Mouse (Mus musculus) forebrain, embryonic 10.5 days (tissue): Measurements from ENCODE around the gene Dennd6b. TPM values are rescaled to one million over a fixed set of nuclear protein-coding genes. Genes with fewer than 3 reads are reported as not detected.

ENCODE experiments used
- DNase-seq: peaks from one replicate; pipeline ENCODE4 v3.0.0-alpha.2; 2017; ENCODE audit warnings: low spot score; ENCODE audit errors: extremely low spot score
- H3K27ac ChIP-seq: fragments of 300-500 bp; sonication (generic); 2 replicates; pipeline ENCODE4 v1.5.1; 2016; ENCODE audit warnings: mild to moderate bottlenecking
- H3K27me3 ChIP-seq: fragments of 300-500 bp; sonication (generic); 2 replicates; pipeline ENCODE4 v1.6.1; 2016; ENCODE audit warnings: mild to moderate bottlenecking; ENCODE audit not compliant: poor library complexity, severe bottlenecking
- H3K36me3 ChIP-seq: fragments of 300-500 bp; sonication (generic); replicated peaks from 2 replicates; pipeline ENCODE4 v1.6.1; 2016; ENCODE audit warnings: mild to moderate bottlenecking, moderate library complexity
- H3K4me1 ChIP-seq: fragments of 300-500 bp; sonication (generic); 2 replicates; pipeline ENCODE4 v1.6.1; 2016
- H3K4me3 ChIP-seq: fragments of 300-500 bp; sonication (generic); 2 replicates; pipeline ENCODE4 v1.5.1; 2016; ENCODE audit warnings: mild to moderate bottlenecking, moderate library complexity
- H3K9me3 ChIP-seq: fragments of 300-500 bp; sonication (generic); 2 replicates; pipeline ENCODE4 v1.6.1; 2016; ENCODE audit warnings: mild to moderate bottlenecking, moderate library complexity
- WGBS: fragments of 180-500 bp; shearing (Covaris S2); methylation state at CpG from one replicate; pipeline ENCODE4 v1.1.7; 2016; 5-methylcytosine and 5-hydroxymethylcytosine counted together
- polyA plus RNA-seq: library from polyadenylated mRNA; unstranded; fragments of >200 nt; fragmentation: Nextera tagmentation; extraction: Ambion mirVana; gene quantifications from 2 replicates; pipeline ENCODE4 v1.2.1, GENCODE M21; 2016

The Dennd6b gene
- polyA plus RNA-seq, 1 experiment from 2014 or later = 26.4 TPM

DNA sequence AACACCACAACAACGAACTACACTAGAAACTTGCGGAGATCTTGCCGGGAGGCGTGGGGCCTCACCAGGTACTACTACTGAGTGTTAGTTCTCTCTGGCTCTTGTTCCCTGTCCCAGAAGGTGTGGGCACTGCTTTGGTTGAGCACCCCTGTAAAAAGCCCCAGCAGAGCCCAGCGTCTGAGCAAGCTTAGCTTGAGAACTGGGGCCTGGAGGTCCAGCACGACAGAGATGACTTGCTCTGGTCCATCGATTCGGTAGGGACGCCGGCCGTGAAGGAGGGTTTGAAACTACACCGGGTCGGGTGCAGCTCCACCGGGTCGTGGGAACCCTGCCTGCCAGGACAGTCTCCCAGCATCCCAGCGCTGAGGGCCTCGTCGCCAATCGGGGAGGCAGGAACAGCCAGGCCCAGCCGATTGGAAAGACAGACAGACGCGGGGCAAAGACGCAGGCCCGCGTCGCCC lies 16.2 kb downstream of the Dennd6b start:
- peaks cover 37% of the 10 kb centered on the region for H3K36me3 ChIP-seq
- peak; percentile 71 for DNase-seq
- peaks cover 98% of the 10 kb centered on the region for H3K4me1 ChIP-seq
- under 1% methylated on average over 26 of the region's 26 CpGs for WGBS
- no peaks in the 10 kb centered on the region; the same call in 1 of the 2 replicates for H3K27me3 ChIP-seq
- no peaks in the 10 kb centered on the region for H3K9me3 ChIP-seq
- H3K27ac ChIP-seq = peak overlapping the region; percentile 98
- peak overlapping the region; percentile 83 for H3K4me3 ChIP-seq

DNA sequence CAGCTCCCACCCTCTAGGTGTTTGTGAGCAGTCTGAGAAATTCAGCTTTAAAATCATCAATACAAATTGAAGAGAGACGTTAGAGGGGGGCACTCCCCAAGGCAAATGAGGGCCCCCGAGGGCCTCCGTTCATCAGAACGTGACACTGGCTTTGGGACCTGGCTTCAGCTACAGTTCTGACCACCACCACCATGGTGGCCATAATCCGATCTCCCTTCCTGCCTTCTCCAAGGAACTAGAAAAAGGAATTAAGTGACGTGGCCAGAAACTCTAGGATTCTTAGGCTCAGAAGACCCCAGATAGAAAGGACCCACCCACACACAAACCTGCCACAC lies 16.7 kb downstream of the Dennd6b start:
- DNase-seq = no peak
- Histone ChIP-seq H3K27ac (peak overlapping the region; percentile 98), H3K4me1 (peaks cover 98% of the 10 kb centered on the region), H3K9me3 (no peaks in the 10 kb centered on the region), H3K36me3 (peaks cover 32% of the 10 kb centered on the region), H3K4me3 (peak overlapping the region; percentile 83), H3K27me3 (no peaks in the 10 kb centered on the region; the same call in 1 of the 2 replicates)
- WGBS = 3% methylated on average over 6 of the region's 6 CpGs

DNA sequence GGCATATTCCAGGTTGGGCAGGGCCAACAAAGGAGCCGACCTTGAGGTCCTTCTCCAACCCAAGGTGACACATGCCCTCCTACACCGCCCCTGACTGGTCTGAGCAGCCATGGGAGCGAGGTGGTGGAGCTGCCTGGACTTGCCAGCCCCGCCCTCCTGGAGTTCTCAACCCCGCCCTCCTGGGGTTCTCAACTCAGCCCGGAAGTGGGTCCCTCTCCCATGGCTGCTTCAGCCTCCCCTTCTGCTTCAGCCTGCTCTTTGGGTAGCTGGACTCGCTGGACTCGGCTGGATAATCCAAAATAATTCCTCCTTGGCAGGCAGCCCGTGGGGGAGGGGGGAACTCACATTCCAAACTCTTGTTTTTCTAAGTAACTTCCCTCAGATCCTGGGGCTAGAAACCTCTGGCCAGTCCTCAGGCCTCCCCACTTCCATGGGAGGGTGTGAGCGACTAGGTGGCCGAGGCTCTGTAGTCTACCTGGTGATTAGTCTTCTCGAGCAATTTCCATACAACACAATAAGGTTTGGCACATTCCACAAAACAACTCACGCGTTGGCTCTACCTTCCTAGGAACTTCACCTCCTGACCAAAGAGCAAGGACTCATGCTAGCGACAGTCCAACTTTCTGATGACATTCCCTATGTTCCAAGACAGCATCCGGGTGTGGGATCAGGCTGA lies 17.2 kb downstream of the Dennd6b start:
- H3K36me3 ChIP-seq = peaks cover 27% of the 10 kb centered on the region
- peak overlapping the region; percentile 83 for H3K4me3 ChIP-seq
- no peaks in the 10 kb centered on the region for H3K27me3 ChIP-seq
- H3K27ac ChIP-seq = peak overlapping the region; percentile 98
- H3K9me3 ChIP-seq = no peaks in the 10 kb centered on the region
- H3K4me1 ChIP-seq = peaks cover 98% of the 10 kb centered on the region
- 3% methylated on average over 16 of the region's 16 CpGs for WGBS
- peak; percentile 57 for DNase-seq

DNA sequence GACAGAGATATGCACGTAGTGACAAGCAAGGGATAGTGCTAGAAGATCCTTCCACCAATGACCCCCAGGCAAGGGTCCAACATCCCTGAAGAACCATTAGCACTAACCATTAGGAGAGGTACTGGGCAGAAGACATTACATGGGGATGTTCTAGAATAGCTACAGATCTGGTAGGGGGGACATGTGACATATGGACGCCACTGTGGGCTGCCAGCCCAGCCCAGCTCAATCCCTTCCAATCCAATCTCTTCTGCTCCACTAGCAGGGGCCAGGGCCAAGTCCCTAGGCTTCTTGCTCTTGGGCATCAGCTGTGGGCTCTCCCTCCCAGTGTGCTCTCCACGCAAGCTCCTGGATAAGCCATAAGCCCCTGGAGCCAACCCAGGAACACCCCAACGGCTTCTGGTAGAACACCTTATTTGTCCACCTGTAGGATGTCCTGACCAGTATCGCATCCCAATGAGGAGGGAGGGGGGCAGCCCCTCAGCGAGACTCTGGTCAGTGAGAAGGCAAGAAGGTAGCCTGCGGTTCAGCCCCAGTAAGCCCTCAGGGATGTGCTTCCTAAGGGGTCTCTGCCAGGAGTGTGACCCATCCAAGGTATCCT lies 17.9 kb downstream of the Dennd6b start:
- no peak for DNase-seq
- Histone ChIP-seq H3K4me1 (peaks cover 98% of the 10 kb centered on the region), H3K27me3 (no peaks in the 10 kb centered on the region), H3K36me3 (peaks cover 20% of the 10 kb centered on the region), H3K4me3 (peak overlapping the region; percentile 83), H3K27ac (peak overlapping the region; percentile 98), H3K9me3 (no peaks in the 10 kb centered on the region)
- 78% methylated on average over 7 of the region's 7 CpGs for WGBS

DNA sequence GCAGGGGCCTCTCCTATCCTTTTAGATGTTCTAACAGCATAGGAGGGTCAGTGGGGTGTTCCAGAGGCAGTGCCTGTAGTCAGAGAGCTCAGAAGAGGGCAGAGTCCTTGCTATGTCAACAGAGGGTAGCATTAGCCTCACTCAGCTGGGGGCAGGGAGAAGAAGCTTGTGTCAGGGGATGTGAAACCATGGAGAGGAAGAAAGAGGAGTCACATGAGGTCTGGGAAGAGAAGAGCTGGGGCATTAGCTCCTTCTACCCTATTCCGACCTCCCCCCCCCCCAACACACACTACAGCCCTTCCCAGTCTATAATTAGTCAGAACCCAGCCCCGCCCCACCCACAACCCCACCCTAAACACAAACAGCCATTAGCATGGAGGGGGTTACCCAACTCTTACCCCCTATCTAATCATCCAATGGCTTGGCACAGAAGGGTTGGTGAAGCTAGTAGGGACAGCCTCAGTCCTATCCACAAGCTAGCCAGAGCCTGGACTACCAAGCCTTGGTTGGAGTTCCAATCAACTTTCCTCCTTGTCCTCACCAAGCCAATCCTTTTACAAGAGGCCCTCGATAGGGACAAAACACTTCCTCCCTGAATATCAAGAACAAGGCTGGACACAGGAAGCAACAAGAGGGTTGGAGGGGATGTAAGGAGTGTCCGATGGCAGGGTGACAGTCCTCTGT lies 18.6 kb downstream of the Dennd6b start:
- no peak for DNase-seq
- H3K4me3 ChIP-seq = peak overlapping the region; percentile 83
- no peaks in the 10 kb centered on the region for H3K9me3 ChIP-seq
- peaks cover 98% of the 10 kb centered on the region for H3K4me1 ChIP-seq
- peaks cover 20% of the 10 kb centered on the region for H3K36me3 ChIP-seq
- H3K27me3 ChIP-seq = no peaks in the 10 kb centered on the region
- WGBS = 72% methylated on average over 4 of the region's 4 CpGs
- peak overlapping the region; percentile 98 for H3K27ac ChIP-seq

DNA sequence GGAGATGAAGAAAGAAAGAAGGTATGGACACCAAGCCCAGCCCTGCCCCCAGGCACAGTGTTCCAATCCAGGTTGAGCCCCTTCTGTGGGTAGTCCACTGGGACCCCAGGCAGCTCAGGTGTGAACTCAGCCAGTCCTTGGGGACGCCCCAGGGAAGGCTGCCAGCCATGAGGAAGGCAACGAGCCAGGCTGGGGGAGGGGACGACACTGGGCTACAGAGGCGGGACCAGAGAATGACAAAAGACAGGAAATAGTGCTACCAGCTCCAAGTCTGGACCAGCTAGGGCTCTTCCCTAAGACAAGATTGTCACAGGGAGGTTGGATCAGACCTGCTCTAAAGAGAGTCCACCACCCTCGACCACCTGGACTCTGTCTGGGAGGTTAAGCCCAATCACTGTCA lies 19.2 kb downstream of the Dennd6b start:
- Histone ChIP-seq H3K27ac (peak overlapping the region; percentile 98), H3K4me3 (peak overlapping the region; percentile 83), H3K9me3 (no peaks in the 10 kb centered on the region), H3K36me3 (peaks cover 22% of the 10 kb centered on the region), H3K27me3 (no peaks in the 10 kb centered on the region), H3K4me1 (peaks cover 98% of the 10 kb centered on the region)
- WGBS = 21% methylated on average over 5 of the region's 5 CpGs
- DNase-seq = no peak

DNA sequence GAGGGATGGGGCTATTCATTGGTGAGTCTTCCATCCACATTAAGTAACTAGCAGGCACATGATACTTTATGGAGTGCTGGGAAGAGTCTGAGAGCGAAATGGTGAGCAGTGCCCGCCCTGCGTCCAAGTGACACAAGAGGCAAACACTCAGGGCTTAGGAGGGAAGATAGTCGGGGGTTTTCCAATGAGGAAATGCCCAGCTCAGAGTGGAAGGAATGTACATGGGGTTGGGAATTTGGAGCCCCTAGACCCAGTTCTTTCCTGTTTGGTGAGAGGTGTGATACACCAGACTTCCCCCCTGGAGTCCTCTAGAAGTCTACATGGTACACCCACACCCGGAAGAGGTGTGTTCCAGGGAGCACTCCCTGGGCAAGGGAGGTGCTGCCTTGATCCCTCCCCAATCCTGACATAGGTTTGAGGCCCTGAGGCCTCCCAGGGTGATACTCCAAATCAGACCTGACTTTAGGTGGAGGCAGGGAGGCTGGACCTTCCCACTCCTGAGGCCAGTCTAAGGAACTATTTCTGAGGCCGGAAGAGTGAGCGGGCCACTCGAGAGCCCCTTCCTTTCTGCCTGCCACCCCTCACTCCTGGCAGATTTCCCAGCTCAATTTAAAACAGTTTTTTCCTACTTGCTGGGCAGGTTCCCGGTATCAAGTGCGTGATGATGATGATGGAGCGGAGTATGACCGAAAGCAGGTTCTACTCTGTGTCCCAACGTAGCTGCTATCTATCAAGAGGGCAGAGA lies 20.7 kb downstream of the Dennd6b start:
- no peak overlapping the region for H3K4me3 ChIP-seq
- H3K36me3 ChIP-seq = peaks cover 35% of the 10 kb centered on the region
- H3K9me3 ChIP-seq = no peaks in the 10 kb centered on the region
- DNase-seq = no peak
- no peak overlapping the region for H3K27ac ChIP-seq
- no peaks in the 10 kb centered on the region for H3K27me3 ChIP-seq
- peaks cover 98% of the 10 kb centered on the region for H3K4me1 ChIP-seq
- whole genome bisulfite sequencing = 88% methylated on average over 13 of the region's 13 CpGs

DNA sequence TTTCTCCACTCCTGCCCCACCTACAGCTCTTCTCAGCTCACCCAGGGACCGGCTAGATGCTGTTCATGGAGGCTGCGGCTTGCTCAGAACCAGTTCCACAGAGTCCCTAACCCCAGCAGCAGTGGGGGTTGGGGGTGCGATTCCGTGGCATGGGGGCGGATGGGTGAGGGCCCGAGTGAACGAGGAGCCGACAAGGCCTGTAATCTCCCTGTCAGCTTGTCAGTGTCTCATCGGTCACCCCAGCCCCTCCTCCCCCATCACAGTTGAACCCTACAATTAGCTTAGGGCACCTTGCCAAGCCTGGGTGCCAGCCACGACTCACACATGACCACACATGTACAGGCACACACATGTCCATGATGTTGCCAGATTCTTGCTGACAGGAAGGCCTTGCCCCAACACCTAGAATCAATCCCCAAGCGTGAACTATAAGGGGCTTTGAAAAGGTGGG lies 21.4 kb downstream of the Dennd6b start:
- Histone ChIP-seq H3K27me3 (no peaks in the 10 kb centered on the region), H3K36me3 (peaks cover 42% of the 10 kb centered on the region), H3K4me3 (peak overlapping the region; percentile 67; the same call in 1 of the 2 replicates), H3K27ac (no peak overlapping the region), H3K4me1 (peaks cover 98% of the 10 kb centered on the region), H3K9me3 (no peaks in the 10 kb centered on the region)
- no peak for DNase-seq
- WGBS = 67% methylated on average over 11 of the region's 11 CpGs

DNA sequence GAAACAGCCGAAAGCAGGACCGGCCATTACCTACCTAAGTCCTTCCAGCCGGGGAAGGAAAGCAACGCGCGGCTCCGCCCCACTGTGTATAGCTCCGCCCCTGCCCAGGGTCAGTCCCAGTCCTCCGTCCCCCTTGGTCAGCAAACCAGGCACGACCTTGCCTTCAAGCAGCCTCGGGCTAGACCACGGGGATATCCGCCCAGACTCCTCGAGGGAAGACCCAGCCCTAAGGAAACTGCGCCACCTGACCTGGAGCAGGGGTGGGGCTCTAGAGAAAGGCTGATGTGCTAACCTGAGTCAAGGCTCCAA lies 22.4 kb downstream of the Dennd6b start:
- WGBS = under 1% methylated on average over 15 of the region's 15 CpGs
- no peaks in the 10 kb centered on the region for H3K9me3 ChIP-seq
- peak; percentile 69 for DNase-seq

DNA sequence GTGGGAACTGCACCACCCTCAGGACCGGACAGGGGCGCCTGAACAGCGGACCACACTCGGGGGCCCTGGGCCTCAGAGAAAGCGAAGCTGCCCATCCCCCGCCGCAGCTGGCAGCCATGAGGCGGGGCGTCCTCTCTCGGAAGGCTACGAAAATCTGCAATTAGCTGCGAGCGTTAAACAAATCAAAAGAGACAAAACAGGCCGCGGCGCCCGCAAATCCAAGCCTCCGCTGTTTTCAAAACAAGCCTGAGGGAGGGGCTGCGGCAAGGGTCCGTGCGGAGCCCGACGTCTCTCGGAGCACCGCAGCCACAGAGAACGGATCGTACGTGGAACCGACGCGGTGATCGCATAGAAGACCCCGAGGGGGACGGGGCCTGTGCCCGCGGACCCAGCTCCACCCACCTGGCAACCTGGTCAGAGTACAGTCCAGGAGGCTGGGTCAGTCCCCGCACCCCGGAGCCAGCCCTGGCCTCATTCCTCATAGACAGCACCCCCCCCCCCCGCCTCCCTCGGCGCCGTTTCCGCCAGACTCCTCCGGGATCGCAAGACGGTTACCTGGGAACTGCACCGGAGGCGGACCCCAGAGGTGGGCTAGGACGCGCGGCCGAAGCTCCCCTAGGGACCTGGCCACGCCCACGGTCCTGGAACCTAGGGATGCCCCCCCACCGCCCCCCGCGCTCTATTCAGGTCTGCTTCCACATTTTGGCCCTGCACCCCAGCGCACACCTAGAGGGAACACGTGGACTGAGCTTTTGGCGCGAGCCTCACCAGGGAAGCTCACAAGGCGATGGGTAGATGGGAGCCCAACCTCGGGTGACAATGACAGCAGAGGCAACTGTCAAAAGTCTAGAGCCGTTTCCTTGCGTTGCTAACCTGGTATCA lies 23.0 kb downstream of the Dennd6b start:
- peak; percentile 60 for DNase-seq
- H3K4me3 ChIP-seq = peak overlapping the region; percentile 67
- H3K27me3 ChIP-seq = no peaks in the 10 kb centered on the region
- H3K9me3 ChIP-seq = no peaks in the 10 kb centered on the region
- under 1% methylated on average over 65 of the region's 65 CpGs for WGBS
- H3K4me1 ChIP-seq = peaks cover 100% of the 10 kb centered on the region
- peak overlapping the region; percentile 85 for H3K27ac ChIP-seq
- H3K36me3 ChIP-seq = peaks cover 53% of the 10 kb centered on the region

More for the DNA sequence above, 22.4 kb downstream of the Dennd6b start:
- H3K27ac ChIP-seq = peak overlapping the region; percentile 85
- H3K4me1 ChIP-seq = peaks cover 100% of the 10 kb centered on the region
- no peaks in the 10 kb centered on the region for H3K27me3 ChIP-seq
- H3K4me3 ChIP-seq = peak overlapping the region; percentile 67
- H3K36me3 ChIP-seq = peaks cover 52% of the 10 kb centered on the region

DNA sequence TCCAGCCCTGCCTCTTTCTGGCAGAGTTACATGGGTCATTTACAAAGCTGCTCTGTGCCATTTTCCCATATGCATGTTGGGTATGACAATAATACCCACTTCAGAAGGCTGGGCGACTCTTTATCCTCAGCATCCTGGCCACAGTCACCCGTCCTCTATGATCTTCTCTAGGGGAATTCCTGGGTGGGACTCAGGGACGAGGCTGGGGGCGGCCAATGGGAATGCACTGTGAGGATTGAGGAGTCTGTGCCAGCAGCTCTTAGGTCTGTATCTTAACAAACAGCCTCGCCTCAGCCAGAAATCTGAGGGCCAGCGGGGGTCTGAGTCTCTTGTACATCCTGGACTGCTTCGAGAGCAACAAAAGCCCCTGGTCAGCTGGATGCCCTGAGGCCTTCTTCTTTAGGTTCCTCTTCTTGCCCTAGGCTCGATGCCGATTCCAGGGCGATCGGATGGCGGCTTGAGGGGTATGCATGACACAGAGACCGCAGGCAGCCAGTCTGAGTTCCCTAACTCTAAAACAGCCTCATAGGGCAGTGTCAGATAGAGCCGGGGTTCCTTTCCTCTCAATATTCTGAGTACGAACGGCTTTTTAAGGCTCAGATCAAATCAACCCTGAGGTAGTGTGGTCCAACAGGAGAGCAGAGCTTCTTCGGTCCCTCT lies 23.9 kb downstream of the Dennd6b start:
- no peaks in the 10 kb centered on the region for H3K27me3 ChIP-seq
- peaks cover 58% of the 10 kb centered on the region for H3K36me3 ChIP-seq
- 28% methylated on average over 17 of the region's 17 CpGs for WGBS
- no peaks in the 10 kb centered on the region for H3K9me3 ChIP-seq
- peak overlapping the region; percentile 85 for H3K27ac ChIP-seq
- H3K4me3 ChIP-seq = peak overlapping the region; percentile 67
- peaks cover 91% of the 10 kb centered on the region for H3K4me1 ChIP-seq
- DNase-seq = no peak
